Mouse (Mus musculus): ENCODE data around the gene Pdcd4.
A peak's percentile ranks its signal among the peaks of the same experiment; 100 is the strongest.

GRCm38 (mm10) chr19:53943802-53944785 is 52.1 kb downstream of the Pdcd4 start, which contains the start of the genes Shoc2 and Bbip1:
- TF ChIP-seq CTCF (IDR thresholded peaks at IDR 0.05; ENCODE audit: borderline replicate concordance, extremely low read depth, insufficient read depth, insufficient read length): no peak
- peak; percentile 91 for TF ChIP-seq POLR2A (IDR thresholded peaks at IDR 0.05; ENCODE audit: borderline replicate concordance, extremely low read depth, insufficient read depth, insufficient read length, poor library complexity, severe bottlenecking)

All from brain, embryonic 14.5 days (tissue).